Mouse (Mus musculus): ENCODE data around the gene Ano10.

Gene Ano10

GRCm38 (mm10) chr9:122244080-122244799 lies 50.0 kb downstream of the Ano10 start:
- DNase-seq = peak; percentile 79

GRCm38 (mm10) chr9:122243297-122243696 lies 50.9 kb downstream of the Ano10 start:
- DNase-seq = no peak

DNA sequence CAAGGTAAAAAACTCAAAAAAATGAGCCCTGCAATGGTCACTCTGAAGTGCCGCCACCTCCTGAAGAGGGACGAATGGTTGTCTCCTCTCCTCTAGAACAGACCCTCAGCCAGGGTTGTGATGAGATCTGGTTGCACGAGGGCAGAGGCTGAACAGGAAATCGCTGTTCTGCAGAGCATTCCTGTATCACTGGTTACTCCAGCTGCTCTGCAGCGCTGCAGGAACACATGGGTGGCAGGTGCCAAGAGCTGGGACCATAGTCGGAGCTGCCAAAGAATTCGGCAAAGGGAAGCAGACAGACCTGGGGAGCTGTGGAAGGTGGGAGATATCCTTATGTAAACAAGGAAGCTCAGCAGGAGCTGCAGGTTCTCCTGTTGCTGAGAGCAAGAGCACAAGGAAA lies 51.4 kb downstream of the Ano10 start:
- no peak for DNase-seq

GRCm38 (mm10) chr9:122241812-122242400 lies 52.3 kb downstream of the Ano10 start:
- DNase-seq = no peak

- DNase-seq = no peak
Observed at GRCm38 (mm10) chr9:122240629-122241199, 53.5 kb downstream of the Ano10 start.

- no peak for DNase-seq
Observed at GRCm38 (mm10) chr9:122234741-122235140, 59.5 kb downstream of the Ano10 start.

- no peak for DNase-seq
Observed at GRCm38 (mm10) chr9:122233972-122234345, 60.3 kb downstream of the Ano10 start.

DNA sequence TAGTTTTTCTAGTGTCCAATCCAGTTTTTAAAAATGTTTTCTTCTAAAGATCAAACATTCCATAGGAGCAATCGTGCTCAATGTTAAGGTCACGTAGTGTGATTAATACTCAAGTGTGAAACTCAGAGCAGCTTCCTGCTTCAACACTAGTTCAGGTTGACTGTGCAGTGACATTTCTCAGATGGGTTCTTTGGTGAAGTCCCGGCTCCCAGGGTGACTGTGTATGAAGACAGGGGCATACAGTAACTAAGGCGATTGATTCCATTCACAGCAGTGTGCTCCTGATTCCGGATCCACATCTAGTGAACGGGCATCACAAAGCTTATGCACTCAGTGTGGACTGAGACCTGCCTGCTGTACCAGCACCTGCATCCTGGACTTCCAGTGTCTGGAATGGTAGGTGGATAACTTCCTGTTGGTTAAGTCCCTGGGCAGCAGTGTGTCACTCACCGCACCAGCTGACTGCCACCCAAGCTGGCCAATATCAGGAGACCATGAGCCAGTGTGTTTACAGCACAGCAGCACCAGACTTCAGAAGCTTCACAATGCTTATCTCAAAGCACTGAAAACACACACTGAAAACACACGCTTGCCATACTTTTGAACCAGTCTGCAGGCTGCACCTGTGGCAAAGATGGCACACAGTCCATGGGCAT lies 60.8 kb downstream of the Ano10 start:
- no peak for DNase-seq

DNA sequence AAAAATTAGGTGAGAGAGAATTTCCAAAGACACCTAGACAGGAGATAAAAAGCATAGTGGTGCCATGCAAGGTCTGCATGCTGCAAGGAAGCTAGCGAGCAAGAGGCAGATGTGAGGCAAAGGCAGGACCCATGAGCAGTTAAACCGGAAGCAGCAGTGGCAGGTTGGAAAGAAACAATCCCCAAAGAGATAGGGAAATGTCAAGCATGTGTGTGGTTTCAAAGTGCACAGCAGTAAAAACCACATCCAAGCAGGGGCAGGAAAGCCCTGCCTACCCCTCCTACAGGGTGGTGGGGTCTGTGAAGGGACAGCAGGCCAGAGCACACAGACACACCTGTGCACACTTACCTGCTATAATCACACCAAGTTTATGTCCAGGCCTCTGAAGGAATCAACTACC lies 61.3 kb downstream of the Ano10 start:
- DNase-seq = no peak

DNA sequence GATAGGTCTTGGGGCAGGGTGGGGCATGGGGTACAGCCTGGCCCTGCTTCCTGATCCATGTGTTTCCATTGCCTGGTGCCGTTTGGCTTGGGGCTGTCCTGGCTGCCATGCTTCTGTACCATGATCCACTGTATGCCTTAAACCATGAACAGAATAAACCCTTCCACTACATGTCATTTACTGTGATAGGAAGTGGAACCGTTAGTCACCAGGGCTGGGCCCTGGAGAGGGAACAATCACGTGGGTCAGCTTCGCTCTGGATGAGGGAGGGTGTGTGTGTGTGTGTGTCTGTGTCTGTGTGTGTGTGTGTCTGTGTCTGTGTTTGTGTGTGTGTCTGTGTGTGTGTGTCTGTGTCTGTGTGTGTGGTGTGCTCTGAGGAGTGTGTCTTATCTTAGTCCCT lies 63.5 kb downstream of the Ano10 start:
- DNase-seq = no peak

- no peak for DNase-seq
Observed at GRCm38 (mm10) chr9:122226419-122226818, 67.8 kb downstream of the Ano10 start.

DNA sequence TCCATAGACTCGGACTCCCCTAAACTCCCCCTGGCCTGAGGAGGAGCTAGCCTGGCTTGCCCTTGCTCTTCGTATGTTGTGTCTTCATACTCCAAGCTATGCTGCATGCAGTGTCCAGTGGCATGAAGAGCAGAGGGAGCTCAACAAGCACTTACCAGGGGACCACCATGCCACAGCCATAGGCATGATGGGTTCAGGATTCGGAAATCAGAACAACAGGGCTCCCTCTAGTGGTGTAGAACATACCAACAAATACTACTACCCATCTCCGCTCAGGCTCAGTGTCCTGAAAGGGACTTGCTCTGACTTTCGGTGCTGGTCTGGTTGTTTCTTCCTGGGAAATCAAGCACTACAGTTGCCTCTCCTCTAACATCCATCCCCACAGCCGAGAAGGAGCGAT lies 68.9 kb downstream of the Ano10 start:
- peak; percentile 69 for DNase-seq

DNA sequence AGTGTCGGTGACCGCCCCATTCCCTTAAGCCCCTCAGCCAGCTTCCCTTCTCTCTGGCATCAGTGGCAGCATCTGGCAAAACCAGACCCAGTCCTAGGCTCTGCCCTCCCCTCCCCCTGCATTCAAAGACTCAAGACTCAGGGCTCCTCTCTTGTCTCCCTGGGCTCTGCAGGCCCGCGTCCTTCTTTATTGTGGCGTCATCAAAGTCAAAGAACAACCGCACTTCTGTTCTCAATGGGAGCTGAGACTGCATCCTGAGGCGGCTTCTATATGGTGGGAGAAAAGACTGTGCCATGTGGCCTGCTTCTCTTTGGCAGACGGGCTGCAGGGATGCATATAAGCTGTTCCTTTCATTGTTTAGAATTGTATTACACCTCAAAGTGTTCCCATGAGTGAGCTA lies 71.2 kb downstream of the Ano10 start:
- no peak for DNase-seq

GRCm38 (mm10) chr9:122219934-122220333 lies 74.3 kb downstream of the Ano10 start:
- no peak for DNase-seq

DNA sequence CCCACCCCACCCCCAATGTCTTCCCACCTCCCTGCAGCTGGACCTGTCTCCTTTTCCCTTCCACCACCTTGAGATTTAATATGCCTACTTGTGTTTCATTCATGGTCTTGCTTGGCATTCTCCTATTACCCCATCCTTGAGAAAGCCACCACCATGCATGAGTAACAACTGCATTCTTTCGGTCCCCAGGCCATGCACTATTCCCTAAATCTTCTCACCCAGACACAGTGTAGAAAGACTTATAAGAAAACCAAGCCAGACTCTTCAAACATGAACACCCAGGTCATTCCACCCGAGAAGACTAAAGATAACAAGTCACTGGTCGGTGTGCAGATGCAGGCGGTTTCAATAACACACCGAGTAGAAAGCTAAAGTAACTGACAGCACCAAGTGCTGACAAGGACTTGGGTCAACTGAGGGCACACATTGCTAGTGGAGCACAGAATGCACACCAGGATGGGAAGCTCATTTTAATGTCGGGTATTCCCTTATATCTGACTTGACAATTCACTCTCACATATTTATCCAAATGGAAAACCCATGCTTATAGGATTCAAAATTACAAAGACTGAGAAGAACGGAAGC lies 77.2 kb downstream of the Ano10 start:
- no peak for DNase-seq

DNA sequence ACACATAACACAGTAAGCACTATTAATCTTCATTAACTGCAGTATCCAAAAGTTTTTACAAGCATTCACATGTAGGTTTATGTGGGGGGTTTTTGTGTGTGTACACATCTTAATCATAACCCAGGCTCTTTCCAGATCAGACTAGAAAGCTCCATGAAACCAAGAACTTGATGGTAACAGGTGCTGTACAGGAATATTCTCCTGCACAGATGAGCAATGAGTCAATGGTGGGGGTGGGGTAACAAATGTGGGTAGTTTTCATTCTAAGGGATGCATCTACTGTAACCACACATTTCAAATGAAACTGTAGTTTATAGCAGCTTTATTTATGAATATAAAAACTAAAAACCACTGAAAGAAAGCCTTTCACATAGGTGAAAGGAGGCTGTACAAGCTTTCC lies 79.1 kb downstream of the Ano10 start:
- DNase-seq = no peak

GRCm38 (mm10) chr9:122208311-122208710 lies 85.9 kb downstream of the Ano10 start:
- no peak for DNase-seq

- DNase-seq = peak; percentile 59
Observed at GRCm38 (mm10) chr9:122205543-122206200, 88.6 kb downstream of the Ano10 start.

- no peak for DNase-seq
Observed at GRCm38 (mm10) chr9:122204508-122204907, 89.7 kb downstream of the Ano10 start.

DNA sequence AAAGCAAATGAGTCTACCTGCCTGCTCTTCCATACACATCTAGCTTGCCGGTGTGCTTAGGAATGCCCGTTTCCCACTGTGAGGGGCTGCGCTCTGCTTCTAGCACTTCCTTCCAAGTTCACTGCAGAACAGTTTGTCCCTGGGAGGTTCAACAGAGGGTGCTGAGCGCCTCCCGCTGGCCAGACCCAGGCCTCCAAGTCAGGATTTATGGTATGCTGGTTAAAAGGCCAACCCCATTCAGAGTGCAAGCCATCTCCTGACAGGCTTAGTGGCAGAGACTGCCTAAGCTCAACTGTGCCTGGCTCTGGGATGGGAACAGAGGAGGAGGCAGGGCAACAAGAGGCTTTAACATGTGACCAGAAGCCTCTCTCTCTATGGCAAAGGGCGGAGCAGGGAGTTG lies 95.0 kb downstream of the Ano10 start:
- peak; percentile 87 for DNase-seq

DNA sequence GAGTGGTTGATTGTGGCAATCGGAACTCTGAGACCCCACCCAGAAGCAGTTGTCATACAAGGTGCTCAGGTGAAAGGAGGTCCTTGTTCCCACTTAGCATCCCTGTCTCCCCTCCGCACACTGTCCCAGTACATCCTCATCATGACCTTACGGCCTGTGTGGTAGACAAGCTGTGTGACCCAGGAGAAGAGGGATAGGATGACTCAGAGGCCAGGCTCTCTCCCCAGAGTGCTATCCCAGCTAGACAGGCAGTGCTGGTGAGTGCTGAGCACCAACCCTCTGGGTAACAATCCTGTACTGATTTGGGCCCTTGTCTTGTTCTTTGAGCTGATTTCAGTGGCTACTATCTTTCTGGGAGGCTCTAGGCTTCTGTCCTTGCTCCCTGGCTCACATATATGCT lies 95.6 kb downstream of the Ano10 start:
- no peak for DNase-seq

DNA sequence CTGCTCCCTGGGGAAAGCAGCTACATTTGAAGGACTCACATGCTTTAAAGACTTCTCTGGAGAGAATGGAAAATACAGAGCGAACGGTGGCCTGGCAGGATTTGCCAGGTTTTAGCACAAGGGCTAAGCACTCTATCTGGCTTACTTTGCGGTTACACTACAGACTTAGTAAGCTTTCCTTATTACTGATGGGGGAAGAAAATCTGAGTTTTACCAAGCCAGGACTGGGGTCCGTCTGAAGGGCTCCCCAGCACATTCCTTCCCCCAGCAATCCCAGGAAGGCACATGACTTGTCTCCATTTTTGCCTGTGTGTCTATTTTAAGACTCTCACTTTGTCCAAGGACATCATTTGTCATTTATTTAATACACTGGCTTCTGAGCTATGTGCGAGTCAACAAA lies 97.2 kb downstream of the Ano10 start:
- DNase-seq = no peak

DNA sequence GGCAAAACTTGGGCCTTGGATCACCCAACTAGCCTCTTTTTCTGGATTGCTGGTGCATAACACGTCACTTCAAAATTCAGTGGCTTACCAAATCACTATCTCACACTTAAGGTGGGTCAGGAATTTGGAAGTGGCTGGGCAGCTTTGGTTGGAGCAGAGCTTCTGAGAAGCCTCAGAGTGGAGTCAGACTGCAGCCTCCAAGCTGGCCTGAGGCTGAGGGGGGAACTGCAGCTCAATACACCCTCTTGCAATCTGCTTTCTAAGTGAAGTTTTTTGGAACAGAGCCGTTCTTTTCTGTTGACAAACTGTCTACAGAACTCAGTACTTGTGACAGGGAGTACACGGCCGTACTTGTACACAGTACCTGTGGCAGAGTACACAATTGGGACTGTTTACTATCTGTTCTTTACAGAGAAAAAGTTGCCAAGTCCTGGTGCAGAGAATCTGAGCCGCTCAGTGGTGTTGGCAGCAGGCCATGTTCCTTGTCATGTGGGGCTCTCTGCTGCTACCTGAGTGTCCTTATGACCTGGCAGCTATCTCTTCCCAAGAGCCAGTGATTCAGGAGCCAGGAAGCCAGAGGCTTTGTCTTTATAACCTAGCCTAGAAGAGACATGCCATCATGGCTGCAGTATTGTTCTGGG lies 99.1 kb downstream of the Ano10 start:
- peak; percentile 83 for DNase-seq

All from lung, postnatal 36 days (tissue).